16 mouse cellular contexts compared by ENCODE assay signal in the genomic region with DNA sequence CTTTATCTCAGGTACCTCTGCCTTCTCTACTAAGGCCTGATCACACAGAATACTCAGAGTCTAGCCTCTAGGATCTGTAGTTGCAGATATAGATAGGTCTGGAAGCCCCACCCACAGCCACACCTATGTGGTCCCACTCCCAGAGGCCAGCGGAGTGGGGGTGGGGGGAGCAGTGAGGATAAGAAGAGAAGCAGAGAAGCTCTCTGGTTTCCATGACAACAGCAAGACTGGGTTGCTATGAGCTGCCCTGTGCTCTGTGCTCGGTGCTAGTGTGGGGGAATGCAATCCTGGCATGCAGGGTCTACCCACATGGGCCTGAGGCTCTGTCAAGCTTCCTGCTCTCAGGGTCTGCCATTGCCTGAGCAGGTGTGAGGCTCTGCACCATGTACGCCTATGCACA. TPM values are rescaled to one million over a fixed set of nuclear protein-coding genes. Genes with fewer than 3 reads are reported as not detected.
A peak's percentile ranks its signal among the peaks of the same experiment; 100 is the strongest.
DNase-seq lines count a peak whose midpoint lies in the region; ATAC-seq and TF ChIP-seq lines count a peak whose summit lies in the region.
"Had no signal": no experiment of that assay in that cellular context is flagged by ENCODE, and none has a peak within 500 bp of the region (broad histone marks: within the 10 kb centered on the region; RNA-seq: fewer than 3 reads in every experiment).

No protein-coding gene starts in this region.

- DNase-seq in ES-CJ7 (ENCODE audit: low read depth, low spot score) (peak; percentile 25), G1E (ENCODE audit: low spot score) (no peak)
- peak; percentile 71 for DNase-seq in midbrain, embryonic 14.5 days
- DNase-seq in thymus, adult 2 months: no peak
- DNase-seq in heart, postnatal 4 days: no peak
- no peak for DNase-seq in liver, embryonic 11.5 days (ENCODE audit: low spot score)
- no peak for DNase-seq in kidney, adult 9 months
- DNase-seq: cerebellum, adult 11-12 months; heart, postnatal 36 days; kidney, postnatal 25 days; thymus, postnatal 25 days had no signal

- peaks cover 99% of the 10 kb centered on the region for H3K9me3 ChIP-seq in G1E (replicated peaks)
- H3K9me3 ChIP-seq in hindbrain, embryonic 16.5 days (ENCODE audit: control insufficient read depth, low read length): no peaks in the 10 kb centered on the region
- H3K9me3 ChIP-seq in midbrain, embryonic 14.5 days (ENCODE audit: control insufficient read depth, low read length): no peaks in the 10 kb centered on the region
- H3K9me3 ChIP-seq in liver, embryonic 11.5 days (ENCODE audit: control insufficient read depth, low read length): no peaks in the 10 kb centered on the region

- H3K27ac ChIP-seq in hindbrain, embryonic 16.5 days (ENCODE audit: low read depth, low read length): no peak overlapping the region
- 0 out of 2 replicates have a peak overlapping the region, but pooled peaks have one; percentile 13 for H3K27ac ChIP-seq in midbrain, embryonic 14.5 days (replicated peaks; ENCODE audit: low read depth, low read length)
- no peak overlapping the region for H3K27ac ChIP-seq in thymus, adult 2 months (ENCODE audit: control insufficient read depth, insufficient read depth, low read length)
- H3K27ac ChIP-seq in liver, embryonic 11.5 days (ENCODE audit: low read depth, low read length): no peak overlapping the region

- no peaks in the 10 kb centered on the region for H3K4me1 ChIP-seq in G1E (ENCODE audit: insufficient read depth, low read depth, low read length)
- peaks cover 29% of the 10 kb centered on the region for H3K4me1 ChIP-seq in hindbrain, embryonic 16.5 days (ENCODE audit: control insufficient read depth, insufficient read depth, low read depth, low read length)
- peaks cover 33% of the 10 kb centered on the region for H3K4me1 ChIP-seq in midbrain, embryonic 14.5 days (ENCODE audit: control insufficient read depth, insufficient read depth, low read length)
- no peaks in the 10 kb centered on the region for H3K4me1 ChIP-seq in thymus, adult 2 months (replicated peaks; ENCODE audit: control insufficient read depth, insufficient read depth, low read length)
- no peaks in the 10 kb centered on the region for H3K4me1 ChIP-seq in liver, embryonic 11.5 days (replicated peaks; ENCODE audit: control insufficient read depth, insufficient read depth, low read length)

- 37% methylated on average over 3 of the region's 3 CpGs for WGBS in hindbrain, embryonic 16.5 days
- 29% methylated on average over 3 of the region's 3 CpGs for WGBS in midbrain, embryonic 14.5 days
- 80% methylated on average over 3 of the region's 3 CpGs for WGBS in thymus, adult 2 months
- 69% methylated on average over 3 of the region's 3 CpGs for WGBS in liver, embryonic 11.5 days

- H3K36me3 ChIP-seq in G1E (replicated peaks): no peaks in the 10 kb centered on the region
- H3K36me3 ChIP-seq in hindbrain, embryonic 16.5 days (ENCODE audit: control insufficient read depth, insufficient read depth, low read length): no peaks in the 10 kb centered on the region
- H3K36me3 ChIP-seq in midbrain, embryonic 14.5 days (ENCODE audit: control insufficient read depth, insufficient read depth, low read length): no peaks in the 10 kb centered on the region
- H3K36me3 ChIP-seq in thymus, adult 2 months (ENCODE audit: control insufficient read depth, insufficient read depth, low read length): no peaks in the 10 kb centered on the region
- no peaks in the 10 kb centered on the region for H3K36me3 ChIP-seq in liver, embryonic 11.5 days (ENCODE audit: control insufficient read depth, insufficient read depth, low read length)

- no peak for ATAC-seq in G1E (ENCODE audit: extremely low read depth, insufficient number of reproducible peaks, low FRiP score, poor library complexity, severe bottlenecking)
- ATAC-seq in hindbrain, embryonic 16.5 days: peak; percentile 48
- 0 out of 2 replicates have a peak, but pooled peaks have one; percentile 34 for ATAC-seq in midbrain, embryonic 14.5 days (ENCODE audit: low FRiP score, low TSS enrichment)
- no peak for ATAC-seq in liver, embryonic 11.5 days (replicated peaks; ENCODE audit: low FRiP score)
- ATAC-seq: lung, postnatal 0 days had no signal

- H3K9ac ChIP-seq in hindbrain, embryonic 16.5 days (ENCODE audit: low read depth, low read length): no peak overlapping the region
- H3K9ac ChIP-seq in midbrain, embryonic 14.5 days (replicated peaks; ENCODE audit: low read length): no peak overlapping the region
- no peak overlapping the region for H3K9ac ChIP-seq in liver, embryonic 11.5 days (ENCODE audit: low read depth, low read length)

- H3K27me3 ChIP-seq in G1E (ENCODE audit: insufficient read depth, low read length): no peaks in the 10 kb centered on the region
- no peaks in the 10 kb centered on the region for H3K27me3 ChIP-seq in hindbrain, embryonic 16.5 days (replicated peaks; ENCODE audit: control insufficient read depth, insufficient read depth, low read length)
- no peaks in the 10 kb centered on the region for H3K27me3 ChIP-seq in midbrain, embryonic 14.5 days (ENCODE audit: control insufficient read depth, insufficient read depth, low read length)
- H3K27me3 ChIP-seq in thymus, adult 2 months (ENCODE audit: control insufficient read depth, insufficient read depth, low read length): no peaks in the 10 kb centered on the region
- H3K27me3 ChIP-seq in liver, embryonic 11.5 days (replicated peaks; ENCODE audit: control insufficient read depth, insufficient read depth, low read length): 0 out of 2 replicates have a peak, but pooled peaks cover 2% of the 10 kb centered on the region

- no peak for TF ChIP-seq POLR2A in thymus, adult 2 months (IDR thresholded peaks at IDR 0.05; ENCODE audit: control insufficient read depth, extremely low read depth, insufficient read depth, low read length, poor library complexity)

- TF ChIP-seq CTCF in G1E (IDR thresholded peaks at IDR 0.05; ENCODE audit: low read depth, low read length): no peak
- TF ChIP-seq CTCF in thymus, adult 2 months (IDR thresholded peaks at IDR 0.05; ENCODE audit: borderline replicate concordance, control insufficient read depth, extremely low read depth, insufficient read depth, low read length, poor library complexity): no peak

- no peak overlapping the region for H3K4me2 ChIP-seq in hindbrain, embryonic 16.5 days (ENCODE audit: low read length)
- H3K4me2 ChIP-seq in midbrain, embryonic 14.5 days (ENCODE audit: low read length): no peak overlapping the region
- no peak overlapping the region for H3K4me2 ChIP-seq in liver, embryonic 11.5 days

- H3K4me3 ChIP-seq in G1E (ENCODE audit: low read depth, low read length): 0 out of 2 replicates have a peak overlapping the region, but pooled peaks have one; percentile 8
- no peak overlapping the region for H3K4me3 ChIP-seq in hindbrain, embryonic 16.5 days (ENCODE audit: low read length)
- no peak overlapping the region for H3K4me3 ChIP-seq in midbrain, embryonic 14.5 days (replicated peaks; ENCODE audit: low read depth, low read length)
- H3K4me3 ChIP-seq in thymus, adult 2 months (ENCODE audit: control insufficient read depth, insufficient read depth, low read length): no peak overlapping the region
- no peak overlapping the region for H3K4me3 ChIP-seq in liver, embryonic 11.5 days (ENCODE audit: low read depth, low read length)

RNA-seq across cellular contexts. Expression of a gene that starts 27.3 kb away (rescaled TPM):
- total RNA-seq in G1E (2014; fragmentation: Nextera tagmentation) (not detected in 2 replicates), G1E (2017) (0.29 TPM in 1 of 2 replicates, not detected in the other)
- polyA plus RNA-seq in G1E (2012): not detected in 2 replicates
- polyA plus RNA-seq in hindbrain, embryonic 16.5 days (2015; fragmentation: Nextera tagmentation; extraction: Ambion mirVana): not detected in 2 replicates
- not detected in 2 replicates for polyA plus RNA-seq in midbrain, embryonic 14.5 days (2014; fragmentation: Nextera tagmentation; extraction: Ambion mirVana)
- polyA plus RNA-seq in thymus, adult 2 months (2012; rRNA removed): 0.11 and 0.17 TPM in 2 replicates
- total RNA-seq in heart, postnatal 4 days (2021): not detected
- not detected in 2 replicates for polyA plus RNA-seq in liver, embryonic 11.5 days (2014; fragmentation: Nextera tagmentation; extraction: Ambion mirVana)
- total RNA-seq: adrenal gland, adult 18-20 months; heart, postnatal 36 days had no signal
- polyA plus RNA-seq: embryonic facial prominence, embryonic 14.5 days; lung, postnatal 0 days; neural tube, embryonic 11.5 days had no signal

RNA-seq across cellular contexts. Expression of a gene that starts 49.3 kb away (rescaled TPM):
- total RNA-seq in G1E (2014; fragmentation: Nextera tagmentation) (not detected in 2 replicates), G1E (2017) (0.16 TPM in 1 of 2 replicates, not detected in the other)
- polyA plus RNA-seq in G1E (2012): not detected in 2 replicates
- polyA plus RNA-seq in hindbrain, embryonic 16.5 days (2015; fragmentation: Nextera tagmentation; extraction: Ambion mirVana): 68.4 and 69.4 TPM in 2 replicates
- polyA plus RNA-seq in midbrain, embryonic 14.5 days (2014; fragmentation: Nextera tagmentation; extraction: Ambion mirVana): 31.7 and 41.9 TPM in 2 replicates
- polyA plus RNA-seq in thymus, adult 2 months (2012; rRNA removed): 0.32 and 0.50 TPM in 2 replicates
- under 1 TPM; 0.09 to 0.12 TPM for total RNA-seq in heart, postnatal 4 days (2021)
- polyA plus RNA-seq in liver, embryonic 11.5 days (2014; fragmentation: Nextera tagmentation; extraction: Ambion mirVana): 1.1 and 1.3 TPM in 2 replicates

Comparison
In these comparisons a context has a peak if more than half of its experiments do, and no peak if none do; other contexts are left out.
1. DNase-seq: peak in ES-CJ7 (single experiment) and midbrain, embryonic 14.5 days (single experiment); none in G1E (single experiment), thymus, adult 2 months (single experiment), heart, postnatal 4 days (single experiment), liver, embryonic 11.5 days (single experiment) and kidney, adult 9 months (single experiment).
2. ATAC-seq: peak in hindbrain, embryonic 16.5 days (single experiment) and midbrain, embryonic 14.5 days (single experiment); none in G1E (single experiment) and liver, embryonic 11.5 days (single experiment).
3. RNA of a gene that starts 49.3 kb away (polyA plus RNA-seq): 68.4 to 69.4 TPM in hindbrain, embryonic 16.5 days and 31.7 to 41.9 TPM in midbrain, embryonic 14.5 days; 1.1 to 1.3 TPM in liver, embryonic 11.5 days, 0.32 to 0.50 TPM in thymus, adult 2 months and not detected in G1E; every median in the first group is over 10 times any median in the second.